Mouse (Mus musculus) limb, embryonic 14.5 days (tissue): ENCODE results near the gene Chst13. TPM values are rescaled to one million over a fixed set of nuclear protein-coding genes. Genes with fewer than 3 reads are reported as not detected.

Experiments
- ATAC-seq: fragments of 200-750 bp; cut with Nextera tagmentation; 2 replicates; pipeline ENCODE4 v1.8.0; 2017; ENCODE audit warnings: low read depth, moderate number of reproducible peaks, moderate TSS enrichment; ENCODE audit not compliant: low FRiP score
- DNase-seq: peaks from one replicate; pipeline ENCODE4 v3.0.0-alpha.2; 2015; ENCODE audit warnings: low spot score
- H3K27ac ChIP-seq: fragments of 300-500 bp; sonication (generic); replicated peaks from 2 replicates; pipeline ENCODE4 v1.5.1; 2014; ENCODE audit warnings: low read depth, mild to moderate bottlenecking, low read length, moderate library complexity, mixed read lengths
- H3K27me3 ChIP-seq: fragments of 300-500 bp; sonication (generic); 2 replicates; pipeline ENCODE4 v1.6.1; 2014; ENCODE audit warnings: low read length, mixed read lengths; ENCODE audit not compliant: control insufficient read depth, insufficient read depth
- H3K36me3 ChIP-seq: fragments of 300-500 bp; sonication (generic); 2 replicates; pipeline ENCODE4 v1.6.1; 2014; ENCODE audit warnings: mild to moderate bottlenecking, low read length, moderate library complexity, mixed read lengths; ENCODE audit not compliant: control insufficient read depth, insufficient read depth
- H3K4me1 ChIP-seq: fragments of 300-500 bp; sonication (generic); 2 replicates; pipeline ENCODE4 v1.6.1; 2014; ENCODE audit warnings: antibody characterized with exemption, low read length, mixed read lengths; ENCODE audit not compliant: control insufficient read depth, insufficient read depth
- H3K4me2 ChIP-seq: fragments of 300-500 bp; sonication (generic); replicated peaks from 2 replicates; pipeline ENCODE4 v1.6.1; 2014; ENCODE audit warnings: low read depth, mild to moderate bottlenecking, low read length, moderate library complexity; ENCODE audit not compliant: severe bottlenecking
- H3K4me3 ChIP-seq: fragments of 300-500 bp; sonication (generic); replicated peaks from 2 replicates; pipeline ENCODE4 v1.5.1; 2014; ENCODE audit warnings: low read length
- H3K9ac ChIP-seq: fragments of 300-500 bp; sonication (generic); 2 replicates; pipeline ENCODE4 v1.6.1; 2014; ENCODE audit warnings: mild to moderate bottlenecking, low read depth, low read length, moderate library complexity; ENCODE audit not compliant: severe bottlenecking
- H3K9me3 ChIP-seq: fragments of 300-500 bp; sonication (generic); 2 replicates; pipeline ENCODE4 v1.6.1; 2016; ENCODE audit warnings: low read length; ENCODE audit not compliant: control insufficient read depth
- POLR2A ChIP-seq: fragments of 200-500 bp; IDR thresholded peaks from 2 replicates; pipeline ENCODE4 v1.8.0; 2012; ENCODE audit warnings: inconsistent platforms, mild to moderate bottlenecking, moderate library complexity, borderline replicate concordance; ENCODE audit not compliant: insufficient read depth, insufficient read length; ENCODE audit errors: extremely low read depth
- WGBS: fragments of 180-500 bp; shearing (Covaris S2); extraction: QIAGEN DNeasy Blood & Tissue Kit; methylation state at CpG from one replicate; pipeline ENCODE4 v1.1.7; 2014; 5-methylcytosine and 5-hydroxymethylcytosine counted together
- polyA plus RNA-seq, 2 experiments: library from polyadenylated mRNA; depleted of rRNA in 1 of 2; stranded (reverse) in 1 of 2; unstranded in 1 of 2; fragments of >200 nt; fragmentation: Nextera tagmentation in 1 of 2; extraction: Ambion mirVana in 1 of 2; gene quantifications; 2 replicates each; pipeline versions ENCODE4 v1.2.1 to v1.2.3; 2012 to 2014

Gene Chst13
- polyA plus RNA-seq, 2 experiments = 0.59 to 0.91 TPM

GRCm38 (mm10) chr6:90329953-90330352, 5.0 kb upstream of the Chst13 start:
- DNase-seq (peak; percentile 14), ATAC-seq (no peak)
- Histone ChIP-seq H3K27me3 (no peaks in the 10 kb centered on the region), H3K9me3 (no peaks in the 10 kb centered on the region), H3K36me3 (no peaks in the 10 kb centered on the region), H3K4me1 (no peaks in the 10 kb centered on the region), H3K4me3 (no peak overlapping the region), H3K4me2 (no peak overlapping the region), H3K27ac (no peak overlapping the region), H3K9ac (no peak overlapping the region)
- TF ChIP-seq POLR2A = no peak
- 20% methylated on average over 1 of the region's 1 CpGs for WGBS

- DNase-seq (no peak), ATAC-seq (no peak)
- no peaks in the 10 kb centered on the region for H3K9me3 ChIP-seq
- no peak overlapping the region for H3K4me2 ChIP-seq
- no peak for TF ChIP-seq POLR2A
- H3K36me3 ChIP-seq = no peaks in the 10 kb centered on the region
- H3K4me1 ChIP-seq = no peaks in the 10 kb centered on the region
- WGBS = 23% methylated on average over 6 of the region's 6 CpGs
- H3K9ac ChIP-seq = no peak overlapping the region
- no peak overlapping the region for H3K27ac ChIP-seq
- no peak overlapping the region for H3K4me3 ChIP-seq
- H3K27me3 ChIP-seq = no peaks in the 10 kb centered on the region
Observed at GRCm38 (mm10) chr6:90327670-90328069, 2.7 kb upstream of the Chst13 start.

- no peak overlapping the region for H3K9ac ChIP-seq
- 64% methylated on average over 3 of the region's 3 CpGs for WGBS
- H3K27ac ChIP-seq = no peak overlapping the region
- no peaks in the 10 kb centered on the region for H3K27me3 ChIP-seq
- no peaks in the 10 kb centered on the region for H3K9me3 ChIP-seq
- no peaks in the 10 kb centered on the region for H3K4me1 ChIP-seq
- no peak overlapping the region for H3K4me2 ChIP-seq
- no peaks in the 10 kb centered on the region for H3K36me3 ChIP-seq
- DNase-seq (no peak), ATAC-seq (no peak)
- no peak for TF ChIP-seq POLR2A
- H3K4me3 ChIP-seq = no peak overlapping the region
Observed at GRCm38 (mm10) chr6:90324463-90324862, 522 bp downstream of the Chst13 start.

GRCm38 (mm10) chr6:90324026-90324425, 959 bp downstream of the Chst13 start:
- H3K9ac ChIP-seq = no peak overlapping the region
- DNase-seq = no peak
- H3K36me3 ChIP-seq = no peaks in the 10 kb centered on the region
- no peak overlapping the region for H3K4me2 ChIP-seq
- ATAC-seq = no peak
- 70% methylated on average over 3 of the region's 3 CpGs for WGBS
- H3K9me3 ChIP-seq = no peaks in the 10 kb centered on the region
- no peak overlapping the region for H3K4me3 ChIP-seq
- no peaks in the 10 kb centered on the region for H3K4me1 ChIP-seq
- no peaks in the 10 kb centered on the region for H3K27me3 ChIP-seq
- TF ChIP-seq POLR2A = no peak
- no peak overlapping the region for H3K27ac ChIP-seq

- no peaks in the 10 kb centered on the region for H3K27me3 ChIP-seq
- no peak for TF ChIP-seq POLR2A
Observed at GRCm38 (mm10) chr6:90321811-90322210, 3.2 kb downstream of the Chst13 start.

GRCm38 (mm10) chr6:90320429-90320828, 4.6 kb downstream of the Chst13 start:
- Histone ChIP-seq H3K4me2 (no peak overlapping the region), H3K27ac (no peak overlapping the region), H3K27me3 (no peaks in the 10 kb centered on the region), H3K4me1 (no peaks in the 10 kb centered on the region), H3K4me3 (no peak overlapping the region), H3K9ac (no peak overlapping the region), H3K9me3 (no peaks in the 10 kb centered on the region), H3K36me3 (no peaks in the 10 kb centered on the region)
- no peak for TF ChIP-seq POLR2A
- ATAC-seq = no peak
- WGBS = 84% methylated on average over 5 of the region's 5 CpGs
- DNase-seq = no peak

More at GRCm38 (mm10) chr6:90321811-90322210, 3.2 kb downstream of the Chst13 start:
- Histone ChIP-seq H3K4me3 (no peak overlapping the region), H3K36me3 (no peaks in the 10 kb centered on the region), H3K9ac (no peak overlapping the region), H3K4me2 (no peak overlapping the region), H3K4me1 (no peaks in the 10 kb centered on the region), H3K27ac (no peak overlapping the region), H3K9me3 (no peaks in the 10 kb centered on the region)
- WGBS = 43% methylated on average over 4 of the region's 4 CpGs
- ATAC-seq (no peak), DNase-seq (no peak)
